In the genomic region with DNA sequence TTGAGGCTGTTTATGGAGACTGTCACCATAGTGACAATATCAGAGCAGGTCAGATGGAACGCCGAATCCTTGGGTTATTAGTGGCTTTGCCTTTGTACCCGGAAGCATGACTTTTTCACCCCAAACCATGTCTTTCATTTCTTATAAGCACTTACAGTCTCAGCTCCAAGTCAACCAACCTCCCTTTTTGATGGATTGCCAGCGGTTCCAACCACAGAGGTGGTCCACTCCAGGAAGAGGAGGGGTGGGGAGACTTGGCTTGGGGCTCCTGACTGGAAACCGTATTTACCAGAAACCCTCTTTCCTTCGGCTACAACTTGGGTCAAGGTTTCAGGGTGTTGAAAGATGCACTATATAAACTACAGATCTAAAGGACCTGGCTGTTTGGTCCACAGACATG, we compare ENCODE assay signal across 12 mouse cellular contexts. TPM values are rescaled to one million over a fixed set of nuclear protein-coding genes. Genes with fewer than 3 reads are reported as not detected.
DNase-seq lines count a peak whose midpoint lies in the region; ATAC-seq and TF ChIP-seq lines count a peak whose summit lies in the region.
"Had no signal": no experiment of that assay in that cellular context is flagged by ENCODE, and none has a peak within 500 bp of the region (broad histone marks: within the 10 kb centered on the region; RNA-seq: fewer than 3 reads in every experiment).

No protein-coding gene starts in this region.

- 0 out of 2 replicates have a peak overlapping the region, but pooled peaks have one; percentile 19 for H3K4me2 ChIP-seq in liver, postnatal 0 days (ENCODE audit: low read depth, low read length)
- H3K4me2 ChIP-seq in liver, embryonic 11.5 days: no peak overlapping the region; the same call in 1 of the 2 replicates
- H3K4me2 ChIP-seq in kidney, postnatal 0 days (ENCODE audit: low read length): peak overlapping the region; percentile 25
- no peak overlapping the region for H3K4me2 ChIP-seq in forebrain, postnatal 0 days (ENCODE audit: low read depth)
- H3K4me2 ChIP-seq: hindbrain, embryonic 15.5 days; liver, embryonic 13.5 days had no signal

- H3K36me3 ChIP-seq in liver, postnatal 0 days (replicated peaks; ENCODE audit: insufficient read depth, low read length): no peaks in the 10 kb centered on the region
- H3K36me3 ChIP-seq in liver, embryonic 11.5 days (ENCODE audit: control insufficient read depth, insufficient read depth, low read length): no peaks in the 10 kb centered on the region
- H3K36me3 ChIP-seq in kidney, postnatal 0 days (ENCODE audit: insufficient read depth, low read length): no peaks in the 10 kb centered on the region
- H3K36me3 ChIP-seq in splenic B cell, adult 2 months (ENCODE audit: control insufficient read depth, insufficient read depth, low read length, poor library complexity, severe bottlenecking): no peaks in the 10 kb centered on the region
- no peaks in the 10 kb centered on the region for H3K36me3 ChIP-seq in forebrain, postnatal 0 days (ENCODE audit: insufficient read depth)
- H3K36me3 ChIP-seq: hindbrain, embryonic 15.5 days; liver, embryonic 13.5 days had no signal

- TF ChIP-seq CTCF in liver, postnatal 0 days (IDR thresholded peaks at IDR 0.05; ENCODE audit: low read depth): no peak
- TF ChIP-seq CTCF in kidney, postnatal 0 days (IDR thresholded peaks at IDR 0.05; ENCODE audit: low read depth): no peak
- TF ChIP-seq CTCF in forebrain, postnatal 0 days (IDR thresholded peaks at IDR 0.05; ENCODE audit: low read depth): no peak

- H3K27ac ChIP-seq in liver, postnatal 0 days (ENCODE audit: low read depth): no peak overlapping the region
- no peak overlapping the region for H3K27ac ChIP-seq in liver, embryonic 11.5 days (ENCODE audit: low read depth, low read length)
- H3K27ac ChIP-seq in kidney, postnatal 0 days: peak overlapping the region; percentile 55
- no peak overlapping the region for H3K27ac ChIP-seq in forebrain, postnatal 0 days (ENCODE audit: low read depth, low read length)
- H3K27ac ChIP-seq: hindbrain, embryonic 15.5 days; liver, embryonic 13.5 days had no signal

- H3K4me1 ChIP-seq in liver, postnatal 0 days (ENCODE audit: insufficient read depth): peaks cover 7% of the 10 kb centered on the region; the same call in 1 of the 2 replicates
- peaks cover 14% of the 10 kb centered on the region for H3K4me1 ChIP-seq in liver, embryonic 11.5 days (replicated peaks; ENCODE audit: control insufficient read depth, insufficient read depth, low read length)
- H3K4me1 ChIP-seq in kidney, postnatal 0 days (replicated peaks; ENCODE audit: insufficient read depth, low read length): peaks cover 8% of the 10 kb centered on the region; the same call in 1 of the 2 replicates
- no peaks in the 10 kb centered on the region for H3K4me1 ChIP-seq in forebrain, postnatal 0 days (ENCODE audit: insufficient read depth)

- no peaks in the 10 kb centered on the region; the same call in 1 of the 2 replicates for H3K9me3 ChIP-seq in liver, postnatal 0 days (ENCODE audit: low read length)
- H3K9me3 ChIP-seq in liver, embryonic 11.5 days (ENCODE audit: control insufficient read depth, low read length): peaks cover 3% of the 10 kb centered on the region; the same call in 1 of the 2 replicates
- no peaks in the 10 kb centered on the region for H3K9me3 ChIP-seq in kidney, postnatal 0 days (replicated peaks; ENCODE audit: low read length)
- H3K9me3 ChIP-seq in forebrain, postnatal 0 days (ENCODE audit: low read length): no peaks in the 10 kb centered on the region
- H3K9me3 ChIP-seq: hindbrain, embryonic 15.5 days had no signal

- H3K27me3 ChIP-seq in liver, postnatal 0 days (ENCODE audit: insufficient read depth, low read length): no peaks in the 10 kb centered on the region
- no peaks in the 10 kb centered on the region for H3K27me3 ChIP-seq in liver, embryonic 11.5 days (replicated peaks; ENCODE audit: control insufficient read depth, insufficient read depth, low read length)
- H3K27me3 ChIP-seq in kidney, postnatal 0 days (ENCODE audit: insufficient read depth, low read length): no peaks in the 10 kb centered on the region
- no peaks in the 10 kb centered on the region for H3K27me3 ChIP-seq in splenic B cell, adult 2 months (ENCODE audit: control insufficient read depth, insufficient read depth, low read length, poor library complexity, severe bottlenecking)
- H3K27me3 ChIP-seq in forebrain, postnatal 0 days (ENCODE audit: insufficient read depth, low read length): no peaks in the 10 kb centered on the region
- H3K27me3 ChIP-seq: hindbrain, embryonic 15.5 days; liver, embryonic 13.5 days had no signal

- WGBS in liver, postnatal 0 days (ENCODE audit: insufficient replicate concordance): 52% methylated on average over 6 of the region's 6 CpGs
- 67% methylated on average over 6 of the region's 6 CpGs for WGBS in liver, embryonic 11.5 days
- 36% methylated on average over 6 of the region's 6 CpGs for WGBS in kidney, postnatal 0 days
- WGBS in forebrain, postnatal 0 days: 74% methylated on average over 6 of the region's 6 CpGs

- ATAC-seq in liver, postnatal 0 days: 0 out of 2 replicates have a peak, but pooled peaks have one; percentile 5
- ATAC-seq in liver, embryonic 11.5 days (replicated peaks; ENCODE audit: low FRiP score): no peak
- ATAC-seq in kidney, postnatal 0 days (replicated peaks; ENCODE audit: low FRiP score, low read depth): peak; percentile 11; the same call in 1 of the 2 replicates
- ATAC-seq in forebrain, postnatal 0 days: no peak

- no peak for TF ChIP-seq EP300 in liver, postnatal 0 days (IDR thresholded peaks at IDR 0.05; ENCODE audit: low read depth)

- intact Hi-C loops in heart, postnatal 10 days (cut with DNase I): no loop called here

- H3K9ac ChIP-seq in liver, postnatal 0 days (replicated peaks): no peak overlapping the region
- no peak overlapping the region for H3K9ac ChIP-seq in liver, embryonic 11.5 days (ENCODE audit: low read depth, low read length)
- no peak overlapping the region for H3K9ac ChIP-seq in kidney, postnatal 0 days (ENCODE audit: low read depth, low read length)
- H3K9ac ChIP-seq in forebrain, postnatal 0 days: no peak overlapping the region
- H3K9ac ChIP-seq: hindbrain, embryonic 15.5 days; liver, embryonic 13.5 days had no signal

- H3K4me3 ChIP-seq in liver, postnatal 0 days (ENCODE audit: low read depth, low read length): no peak overlapping the region
- no peak overlapping the region for H3K4me3 ChIP-seq in liver, embryonic 11.5 days (ENCODE audit: low read depth, low read length)
- H3K4me3 ChIP-seq in kidney, postnatal 0 days (replicated peaks; ENCODE audit: low read depth, low read length): no peak overlapping the region
- H3K4me3 ChIP-seq in forebrain, postnatal 0 days (ENCODE audit: low read depth, low read length): no peak overlapping the region
- H3K4me3 ChIP-seq: erythroblast, embryonic 14.5 days; hindbrain, embryonic 15.5 days; liver, embryonic 13.5 days had no signal

- DNase-seq in liver, postnatal 0 days: no peak
- no peak for DNase-seq in liver, embryonic 11.5 days (ENCODE audit: low spot score)
- DNase-seq in heart, postnatal 10 days: peak; percentile 55 to 56
- DNase-seq in kidney, postnatal 0 days (ENCODE audit: low spot score): peak; percentile 64
- peak; percentile 32 for DNase-seq in splenic B cell, adult 2 months (ENCODE audit: low read depth, low spot score)
- no peak for DNase-seq in forebrain, postnatal 0 days
- no peak for DNase-seq in layer of hippocampus, adult 18-20 months (ENCODE audit: low spot score in 2 of 2)
- DNase-seq in thymus, adult 18-20 months: no peak
- DNase-seq: liver, embryonic 13.5 days; right cerebral cortex, postnatal 4 days had no signal

RNA-seq across cellular contexts. Expression of gene Capzb, which starts 16.7 kb away (rescaled TPM):
- polyA plus RNA-seq in liver, postnatal 0 days (2015; fragmentation: Nextera tagmentation; extraction: Ambion mirVana): 136 and 143 TPM in 2 replicates
- 250 and 257 TPM in 2 replicates for polyA plus RNA-seq in liver, embryonic 11.5 days (2014; fragmentation: Nextera tagmentation; extraction: Ambion mirVana)
- 100 to 1,000 TPM; 394 to 406 TPM for total RNA-seq in heart, postnatal 10 days (2021)
- polyA plus RNA-seq in kidney, postnatal 0 days (2015; fragmentation: Nextera tagmentation; extraction: Ambion mirVana): 304 and 348 TPM in 2 replicates
- 98.3 and 113 TPM in 2 replicates for total RNA-seq in forebrain, postnatal 0 days (2014; rRNA removed)
- polyA plus RNA-seq in forebrain, postnatal 0 days (2015; fragmentation: Nextera tagmentation; extraction: Ambion mirVana): 315 and 325 TPM in 2 replicates
- total RNA-seq in layer of hippocampus, adult 18-20 months (2021): 100 to 1,000 TPM; 400 to 403 TPM

RNA-seq across cellular contexts. Expression of gene Minos1, which starts 45.1 kb away (rescaled TPM):
- polyA plus RNA-seq in liver, postnatal 0 days (2015; fragmentation: Nextera tagmentation; extraction: Ambion mirVana): 384 and 387 TPM in 2 replicates
- polyA plus RNA-seq in liver, embryonic 11.5 days (2014; fragmentation: Nextera tagmentation; extraction: Ambion mirVana): 541 and 564 TPM in 2 replicates
- total RNA-seq in heart, postnatal 10 days (2021): 100 to 1,000 TPM; 714 to 726 TPM
- 796 and 875 TPM in 2 replicates for polyA plus RNA-seq in kidney, postnatal 0 days (2015; fragmentation: Nextera tagmentation; extraction: Ambion mirVana)
- 17.9 and 19.9 TPM in 2 replicates for total RNA-seq in forebrain, postnatal 0 days (2014; rRNA removed)
- polyA plus RNA-seq in forebrain, postnatal 0 days (2015; fragmentation: Nextera tagmentation; extraction: Ambion mirVana): 412 and 532 TPM in 2 replicates
- total RNA-seq in layer of hippocampus, adult 18-20 months (2021): 100 to 1,000 TPM; 189 to 193 TPM

Comparison
In these comparisons a context has a peak if more than half of its experiments do, and no peak if none do; other contexts are left out.
1. ATAC-seq: peak in liver, postnatal 0 days (single experiment) and kidney, postnatal 0 days (single experiment); none in liver, embryonic 11.5 days (single experiment) and forebrain, postnatal 0 days (single experiment).
2. H3K4me2 ChIP-seq: peak in liver, postnatal 0 days (single experiment) and kidney, postnatal 0 days (single experiment); none in liver, embryonic 11.5 days (single experiment) and forebrain, postnatal 0 days (single experiment).
3. DNase-seq: peak in heart, postnatal 10 days (2 of 2), kidney, postnatal 0 days (single experiment) and splenic B cell, adult 2 months (single experiment); none in liver, postnatal 0 days (single experiment), liver, embryonic 11.5 days (single experiment), forebrain, postnatal 0 days (single experiment), layer of hippocampus, adult 18-20 months (0 of 2) and thymus, adult 18-20 months (0 of 2).